Mouse (Mus musculus) gastrocnemius, adult 2 months (tissue): Measurements from ENCODE around the gene Arid1b. TPM values are rescaled to one million over a fixed set of nuclear protein-coding genes. Genes with fewer than 3 reads are reported as not detected.

Source experiments
- DNase-seq: peaks from one replicate; pipeline ENCODE4 v3.0.0; 2022
- H3K27ac ChIP-seq: fragments of 200-600 bp; 2 replicates; pipeline ENCODE4 v1.8.1; 2022; ENCODE audit warnings: mild to moderate bottlenecking
- H3K4me3 ChIP-seq: fragments of 200-600 bp; 2 replicates; pipeline ENCODE4 v1.8.1; 2022; ENCODE audit warnings: mild to moderate bottlenecking, moderate library complexity
- CTCF ChIP-seq: fragments of 200-600 bp; IDR thresholded peaks from 2 replicates; pipeline ENCODE4 v1.8.1; 2022; ENCODE audit warnings: antibody characterized with exemption, mild to moderate bottlenecking, moderate library complexity
- intact Hi-C: fragments of 180-260 bp; cut with DNase I; formaldehyde crosslinking; loops from one replicate; pipeline ENCODE4 v1.15.1; 2025
- long read RNA-seq, 2 experiments: library from polyadenylated mRNA; stranded (forward); transcript quantifications; one replicate each; pipeline ENCODE4 v2.0.0; 2021
- total RNA-seq, 2 experiments: library from RNA; stranded (reverse); gene quantifications; 2 replicates each; pipeline ENCODE4 v1.2.3; 2021

Gene Arid1b
- 10 to 100 TPM; 35.1 to 35.6 TPM for total RNA-seq
- long read RNA-seq, experiment 1, full-length matches to known transcripts = 10 of 33 reads
- long read RNA-seq, experiment 1, partial matches to known transcripts = 19 of 33 reads
- long read RNA-seq, experiment 1, other reads (novel, unspliced or antisense) = 4 of 33 reads
- long read RNA-seq, experiment 2, full-length matches to known transcripts = 5 of 26 reads
- long read RNA-seq, experiment 2, partial matches to known transcripts = 16 of 26 reads
- long read RNA-seq, experiment 2, other reads (novel, unspliced or antisense) = 5 of 26 reads

DNA sequence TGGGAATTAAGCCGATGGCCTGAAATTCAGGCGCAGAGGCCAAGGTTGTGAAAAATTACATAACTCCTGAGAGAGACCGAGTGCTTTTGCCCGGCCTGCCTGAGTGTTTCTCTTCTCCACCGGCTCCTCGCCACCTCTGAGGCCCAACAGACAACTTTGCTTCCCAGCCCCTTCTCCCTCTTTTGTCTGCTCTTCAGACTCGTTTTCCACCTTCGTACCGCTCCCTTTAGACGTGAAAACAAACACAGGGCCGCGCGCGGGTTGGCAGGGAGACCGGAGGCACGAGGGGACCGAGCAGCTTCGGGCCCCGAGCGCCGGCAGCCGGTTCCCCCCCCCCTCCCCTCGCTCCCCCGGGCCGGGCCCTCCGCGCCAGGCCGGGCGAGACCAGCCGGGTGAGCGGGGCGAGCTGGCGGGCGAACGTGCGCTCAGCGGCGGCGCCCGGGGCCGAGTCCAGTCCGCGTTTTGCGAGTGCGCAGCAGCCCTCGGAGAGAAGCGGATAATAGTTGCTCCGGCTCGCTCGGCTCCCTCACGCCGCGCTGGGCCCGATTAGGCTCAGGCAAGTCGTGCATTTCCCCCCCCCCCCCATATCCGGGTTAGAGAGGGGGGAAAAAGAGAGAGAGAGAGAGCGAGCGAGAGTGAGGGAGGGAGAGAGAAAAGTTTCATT, at the start of gene Arid1b:
Arid1b (plus strand) TSS at position 493 of the 664 bp plus-strand sequence.
- intact Hi-C loops = loop anchor here (1.0 to 10.0 kb wide), 5 partner anchors 19 to 379 kb away; no protein-coding TSS in a partner anchor
- H3K4me3 ChIP-seq = peak within 1 kb of the TSS; percentile 94
- H3K27ac ChIP-seq = peak within 1 kb of the TSS; percentile 99
- TF ChIP-seq CTCF = no peak
- peak; percentile 92 for DNase-seq

DNA sequence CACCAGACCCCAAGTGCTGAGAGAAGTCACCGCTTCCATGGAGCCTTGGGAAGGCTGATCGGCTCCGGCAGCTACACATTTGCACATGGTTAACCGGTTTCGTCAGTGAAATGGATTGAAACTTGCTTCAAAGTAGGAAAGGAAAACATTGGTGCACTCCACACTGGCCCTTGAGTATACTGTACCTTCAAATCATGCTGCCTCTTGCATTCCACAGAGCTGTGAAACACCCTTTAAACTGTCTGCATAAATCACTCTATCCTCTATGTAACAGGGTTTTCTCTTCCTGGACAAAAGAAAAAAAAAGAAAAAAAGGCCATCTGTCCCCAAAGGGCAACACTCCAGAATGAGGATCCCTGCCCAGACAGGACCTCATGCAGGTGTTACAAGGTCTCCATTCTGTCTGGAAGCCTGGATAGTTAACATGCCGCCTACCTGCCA, 48.8 kb upstream of the Arid1b start:
- no peak for TF ChIP-seq CTCF
- intact Hi-C loops = loop anchor here (5.0 kb wide), 1 partner anchor 47 kb away; the partner anchor contains the start of gene Arid1b
- Histone ChIP-seq H3K4me3 (peak overlapping the region; percentile 63; the same call in 1 of the 2 replicates), H3K27ac (peak overlapping the region; percentile 81)
- DNase-seq = no peak

DNA sequence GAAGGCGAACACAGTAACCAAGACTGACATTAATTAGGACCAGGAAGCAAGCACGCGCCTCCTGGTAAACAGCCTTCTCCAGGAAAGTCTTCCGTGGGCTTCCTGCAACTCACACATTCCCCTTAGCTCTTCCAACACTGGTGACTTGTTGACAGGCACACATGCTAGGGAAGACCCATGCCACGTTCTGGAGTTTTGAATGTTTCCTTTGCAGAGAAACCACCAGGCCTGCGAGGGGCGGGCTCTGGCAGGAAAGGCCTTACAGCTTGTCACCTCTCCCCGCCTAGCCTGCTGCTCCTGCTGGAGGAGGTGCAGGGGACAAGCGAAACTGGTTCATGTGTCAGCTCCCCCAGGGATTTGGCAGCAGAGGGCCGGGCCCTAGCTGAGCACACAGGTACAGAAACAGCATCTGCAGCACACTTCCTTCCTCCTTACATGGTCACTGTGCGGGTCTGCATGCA, 48.2 kb upstream of the Arid1b start:
- peak; percentile 74 for DNase-seq
- Histone ChIP-seq H3K27ac (peak overlapping the region; percentile 81), H3K4me3 (peak overlapping the region; percentile 63)
- intact Hi-C loops = loop anchor here (5.0 kb wide), 1 partner anchor 46 kb away; the partner anchor contains the start of gene Arid1b
- peak; percentile 12; the same call in 1 of the 2 replicates for TF ChIP-seq CTCF

DNA sequence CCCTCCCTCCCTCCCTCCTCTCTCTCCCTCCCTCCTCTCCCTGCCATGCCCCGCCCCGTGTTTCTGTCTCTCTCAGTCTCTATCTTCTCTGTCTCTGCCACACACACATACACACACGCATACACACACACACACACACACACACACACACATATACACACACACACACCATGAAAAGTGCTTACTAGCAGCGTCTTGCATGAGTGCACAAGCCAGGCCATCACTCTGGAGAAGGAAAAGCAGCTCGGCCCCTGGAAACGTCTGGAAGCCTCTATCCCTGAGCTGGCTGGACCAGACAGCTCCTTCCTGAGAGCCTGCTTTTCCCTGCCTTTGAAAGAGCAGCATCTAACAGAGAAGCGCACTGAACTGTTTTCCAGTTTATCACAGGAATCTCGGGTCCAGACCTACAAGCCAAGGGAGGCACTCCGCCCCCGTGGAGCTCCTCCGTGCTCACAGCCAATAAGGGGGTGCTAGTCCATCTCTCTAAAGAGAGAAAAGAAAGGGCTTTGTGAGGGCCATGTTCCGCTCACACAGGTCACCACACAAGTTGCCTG, 47.6 kb upstream of the Arid1b start:
- intact Hi-C loops = loop anchor here (5.0 kb wide), 1 partner anchor 46 kb away; the partner anchor contains the start of gene Arid1b
- DNase-seq = peak; percentile 45
- no peak for TF ChIP-seq CTCF
- Histone ChIP-seq H3K27ac (peak overlapping the region; percentile 72), H3K4me3 (peak overlapping the region; percentile 56)

DNA sequence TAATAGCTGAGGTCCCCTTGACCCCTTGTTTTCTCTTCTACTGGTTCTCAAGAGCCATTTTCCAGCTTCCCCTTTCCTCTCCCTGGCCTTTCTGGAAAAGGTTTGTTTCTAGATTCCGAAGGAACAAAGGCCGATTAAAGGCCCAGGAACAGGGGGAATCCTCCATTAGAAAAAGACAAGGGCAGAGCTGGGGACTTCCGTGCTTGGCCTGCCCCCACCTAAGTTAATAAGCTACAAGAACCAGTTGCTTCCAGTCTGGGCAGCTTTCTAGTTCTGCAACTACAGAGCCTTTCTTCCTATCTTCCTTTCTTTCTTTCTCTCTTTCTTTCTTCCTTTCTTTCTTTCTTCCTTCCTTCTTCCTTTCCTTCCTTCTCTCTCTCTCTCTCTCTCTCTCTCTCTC, 47.1 kb upstream of the Arid1b start:
- intact Hi-C loops = loop anchor here (5.0 kb wide), 1 partner anchor 45 kb away; the partner anchor contains the start of gene Arid1b
- TF ChIP-seq CTCF = no peak
- peak overlapping the region; percentile 56; the same call in 1 of the 2 replicates for H3K4me3 ChIP-seq
- DNase-seq = no peak
- H3K27ac ChIP-seq = peak overlapping the region; percentile 72

DNA sequence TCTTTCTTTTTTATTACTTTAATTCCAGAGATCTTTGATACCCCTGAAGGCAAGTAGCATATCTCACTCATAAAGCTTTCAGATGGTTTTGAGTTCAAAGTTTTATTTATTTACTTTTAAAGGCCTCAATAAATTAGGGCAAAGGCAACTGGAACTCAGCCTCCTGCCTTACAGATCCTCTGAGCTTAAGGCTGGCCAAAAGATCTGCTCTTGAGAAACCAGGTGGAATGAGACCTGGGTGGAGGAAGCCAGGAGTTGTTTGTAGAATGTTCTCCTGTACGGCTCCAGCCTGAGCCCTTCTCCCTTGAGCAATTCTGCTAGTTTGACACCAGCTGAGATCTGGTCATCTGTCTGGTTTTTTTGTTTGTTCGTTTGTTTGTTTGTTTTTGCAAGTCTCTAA, 46.7 kb upstream of the Arid1b start:
- H3K4me3 ChIP-seq = no peak overlapping the region
- intact Hi-C loops = loop anchor here (5.0 kb wide), 1 partner anchor 45 kb away; the partner anchor contains the start of gene Arid1b
- DNase-seq = no peak
- H3K27ac ChIP-seq = no peak overlapping the region
- TF ChIP-seq CTCF = no peak

DNA sequence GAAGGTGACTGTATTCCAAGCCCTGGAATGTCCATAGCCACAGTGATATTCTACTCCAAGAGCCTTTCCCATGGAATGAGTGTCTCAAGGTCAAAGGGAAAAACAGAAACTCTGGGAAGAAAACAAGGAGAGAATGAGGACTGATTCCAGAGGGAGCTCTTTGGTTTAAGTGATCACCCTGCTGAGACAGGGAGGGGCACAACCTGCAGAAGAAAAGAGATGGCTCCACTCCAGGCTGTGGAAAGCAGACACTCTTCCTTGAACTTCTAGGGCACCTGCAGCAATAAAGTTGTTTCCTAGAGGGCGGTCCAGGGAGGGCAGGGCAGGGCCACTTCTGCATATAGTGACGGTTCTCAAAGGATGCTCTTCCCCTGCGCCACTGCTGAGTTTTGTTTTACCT, 45.6 kb upstream of the Arid1b start:
- no peak overlapping the region for H3K27ac ChIP-seq
- TF ChIP-seq CTCF = no peak
- intact Hi-C loops = loop anchor here (5.0 kb wide), 1 partner anchor 44 kb away; the partner anchor contains the start of gene Arid1b

DNA sequence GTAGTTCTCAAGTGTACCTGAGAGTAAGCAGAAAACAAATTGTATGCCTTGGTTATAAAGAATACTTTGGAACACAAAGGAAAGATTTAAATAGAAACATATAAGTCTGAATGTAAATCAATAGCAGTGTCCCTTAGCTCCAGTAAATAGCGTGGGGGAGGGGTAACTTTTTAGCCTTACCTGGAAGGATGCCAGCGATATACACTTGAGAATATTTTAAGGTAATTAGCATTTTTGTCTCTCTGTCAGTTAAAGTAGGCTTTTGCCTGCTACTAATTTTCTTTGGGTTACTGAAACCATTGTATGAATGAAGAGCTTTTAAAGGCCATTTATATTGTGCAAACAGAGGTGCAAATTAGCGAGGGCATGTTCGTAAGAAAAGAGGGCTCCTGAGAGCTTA, 39.7 kb upstream of the Arid1b start:
- no peak for TF ChIP-seq CTCF
- H3K4me3 ChIP-seq = no peak overlapping the region; the same call in 1 of the 2 replicates
- H3K27ac ChIP-seq = no peak overlapping the region
- intact Hi-C loops = no loop called here
- DNase-seq = no peak

More for the DNA sequence above, 45.6 kb upstream of the Arid1b start:
- no peak overlapping the region for H3K4me3 ChIP-seq
- peak; percentile 20 for DNase-seq

DNA sequence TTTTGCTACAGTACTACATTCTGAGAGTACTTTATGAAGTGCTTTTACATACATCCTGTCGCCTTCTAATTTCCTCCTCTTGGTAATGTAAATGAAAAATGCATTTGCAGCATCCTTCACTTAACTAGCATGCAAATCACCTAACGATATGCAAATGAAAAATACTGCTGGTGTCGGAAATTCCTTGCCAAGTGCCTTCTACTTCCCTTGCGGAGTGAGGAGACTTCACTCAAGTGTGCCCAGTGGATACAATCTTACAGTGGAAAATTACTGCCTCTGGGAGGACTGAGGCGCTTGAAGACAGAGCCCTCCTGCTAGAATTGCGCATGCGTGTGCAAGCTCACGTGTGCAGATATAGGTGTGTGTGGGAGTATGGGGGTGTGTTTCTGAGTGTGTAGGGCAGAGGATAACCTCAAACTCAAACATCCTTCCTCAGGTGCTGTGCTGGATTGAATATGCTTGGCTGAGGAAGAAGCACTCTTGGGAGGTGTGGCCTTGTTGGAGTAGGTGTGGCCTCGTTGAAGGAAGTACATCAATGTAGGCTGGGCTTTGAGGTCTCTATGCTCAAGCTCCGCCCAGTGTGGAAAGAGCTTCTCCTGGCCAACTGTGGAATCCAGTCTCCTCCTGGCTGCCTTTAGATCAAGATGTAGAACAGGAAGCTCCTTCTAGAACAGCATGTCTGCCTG, 29.8 kb upstream of the Arid1b start:
- Histone ChIP-seq H3K4me3 (no peak overlapping the region), H3K27ac (no peak overlapping the region)
- intact Hi-C loops = no loop called here
- DNase-seq = no peak
- TF ChIP-seq CTCF = no peak

DNA sequence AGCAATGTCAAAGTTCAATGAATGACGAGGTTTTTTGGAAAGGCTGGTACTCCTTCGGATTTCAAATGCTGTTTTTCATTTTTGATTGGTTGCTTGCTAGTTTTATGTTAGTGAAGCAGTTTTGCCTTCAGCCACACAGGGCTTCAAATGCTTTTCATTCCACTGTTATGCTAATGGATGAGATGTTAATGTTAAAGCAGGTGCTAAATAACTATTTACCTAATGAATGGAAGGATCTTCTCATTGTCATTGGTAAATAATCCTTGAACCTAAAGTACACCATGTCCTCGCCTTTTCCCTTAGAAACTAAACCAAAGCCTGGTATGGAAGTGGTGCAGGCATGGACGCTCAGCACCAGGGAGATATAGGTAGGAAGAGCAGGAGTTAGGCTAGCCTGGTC, 26.9 kb upstream of the Arid1b start:
- H3K27ac ChIP-seq = no peak overlapping the region
- DNase-seq = no peak
- no peak for TF ChIP-seq CTCF
- intact Hi-C loops = no loop called here
- H3K4me3 ChIP-seq = no peak overlapping the region

DNA sequence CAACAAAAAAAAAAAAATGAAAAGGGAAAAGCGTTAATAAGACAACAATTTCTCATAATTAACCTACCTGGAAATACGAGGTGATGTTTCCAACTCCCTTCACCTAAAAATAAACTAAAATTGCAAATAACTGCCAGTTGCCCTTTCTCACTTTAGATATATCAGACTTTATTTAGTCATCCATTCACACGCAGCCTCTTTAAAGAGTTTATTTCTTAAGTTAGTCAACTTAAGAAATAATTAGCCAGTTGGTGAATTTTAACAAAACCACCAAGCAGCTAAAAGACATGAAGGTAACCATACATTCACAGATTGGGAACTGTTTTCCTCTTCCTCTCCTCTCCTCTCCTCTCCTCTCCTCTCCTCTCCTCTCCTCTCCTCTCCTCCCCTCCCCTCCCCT, 26.1 kb upstream of the Arid1b start:
- DNase-seq = no peak
- no peak overlapping the region for H3K27ac ChIP-seq
- H3K4me3 ChIP-seq = no peak overlapping the region
- no peak for TF ChIP-seq CTCF
- intact Hi-C loops = no loop called here

DNA sequence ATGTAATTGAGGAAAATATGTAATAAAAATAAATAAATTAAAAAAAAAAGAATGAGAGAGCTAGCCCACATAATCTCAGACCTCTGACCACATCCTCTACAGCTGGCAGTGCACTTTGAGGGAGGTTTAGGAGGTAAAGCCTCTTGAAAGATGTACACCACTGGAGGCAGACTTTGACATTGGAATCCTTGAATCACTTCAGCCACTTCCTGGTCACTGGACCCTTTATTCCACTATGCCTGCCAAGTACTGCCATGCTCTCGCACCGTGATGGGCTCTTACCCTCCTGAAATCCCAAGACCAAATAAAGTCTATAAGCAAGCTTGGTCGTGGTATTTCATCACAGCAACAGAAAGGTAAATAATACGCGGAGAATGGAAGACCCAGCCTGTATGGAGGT, 25.3 kb upstream of the Arid1b start:
- no peak for DNase-seq
- no peak for TF ChIP-seq CTCF
- intact Hi-C loops = no loop called here
- no peak overlapping the region for H3K27ac ChIP-seq
- no peak overlapping the region for H3K4me3 ChIP-seq
